Mouse (Mus musculus): ENCODE results near the gene Gm28043. TPM values are rescaled to one million over a fixed set of nuclear protein-coding genes. Genes with fewer than 3 reads are reported as not detected.

Gene Gm28043
- total and polyA plus RNA-seq, 3 experiments, result 3.6 to 4.2 (median 3.7) TPM

DNA sequence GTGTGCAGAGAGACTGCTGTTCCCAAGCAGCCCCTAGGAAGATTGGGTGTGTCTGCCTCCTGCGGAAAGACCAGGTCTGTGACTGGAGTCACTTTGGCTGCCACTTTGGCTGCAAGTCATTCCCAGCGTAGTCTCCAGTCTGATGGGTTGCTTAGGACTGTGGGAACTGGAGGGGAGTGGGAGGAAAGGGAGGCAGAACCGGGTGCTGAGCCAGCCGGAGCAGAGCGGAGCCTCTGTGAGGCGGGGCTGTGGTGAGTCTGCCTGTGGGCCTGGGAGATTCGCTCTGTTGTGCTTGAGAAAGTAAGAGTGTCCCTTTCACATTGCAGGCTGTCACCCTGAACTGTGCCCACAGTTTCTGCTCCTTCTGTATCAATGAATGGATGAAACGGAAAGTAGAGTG, 20.8 kb downstream of the Gm28043 start:
- Histone ChIP-seq H3K36me3 (replicated peaks in 1 of 2; ENCODE audit: control insufficient read depth in 1 of 2, insufficient read depth in 1 of 2, low read length in 1 of 2) (peaks cover 69 to 91% of the 10 kb centered on the region in 2 experiments), H3K9me3 (replicated peaks; ENCODE audit: low read length) (no peaks in the 10 kb centered on the region), H3K79me2 (replicated peaks; ENCODE audit: control insufficient read depth, extremely low read depth, insufficient read depth, poor library complexity, severe bottlenecking) (no peaks in the 10 kb centered on the region), H3K27ac (ENCODE audit: insufficient read depth, low read depth) (no peak overlapping the region), H3K27me3 (replicated peaks) (no peaks in the 10 kb centered on the region), H3K4me3 (replicated peaks in 1 of 3; ENCODE audit: low read depth in 2 of 3, low read length in 2 of 3, poor library complexity in 1 of 3) (no peak overlapping the region), H3K9ac (ENCODE audit: insufficient read depth, low read depth) (no peak overlapping the region), H3K4me2 (ENCODE audit: insufficient read depth, low read depth, poor library complexity, severe bottlenecking) (no peak overlapping the region), H3K4me1 (ENCODE audit: control insufficient read depth in 1 of 2, insufficient read depth in 2 of 2) (0 out of 4 replicates have a peak, but pooled peaks cover 0 to 2% of the 10 kb centered on the region in 2 experiments)
- dilution Hi-C loops (cut with MboI; ENCODE audit: extremely low pct_ligation_motif_present, extremely low pct_unique_long_range_greater_than_20kb, low sequenced_read_pairs) (no loop called here), in situ Hi-C loops (cut with MboI; ENCODE audit: low pct_ligation_motif_present, low pct_unique_long_range_greater_than_20kb, low sequenced_read_pairs) (no loop called here)
- TF ChIP-seq JUN (IDR thresholded peaks at IDR 0.05; ENCODE audit: insufficient read depth, low read depth, low read length) (no peak), MXI1 (IDR thresholded peaks at IDR 0.05; ENCODE audit: low read depth, low read length) (no peak), ELF1 (IDR thresholded peaks at IDR 0.05; ENCODE audit: low read depth, low read length) (no peak), EP300 (IDR thresholded peaks at IDR 0.05; ENCODE audit: low read length) (no peak)
- DNase-seq (ENCODE audit: extremely low read depth), result no peak

DNA sequence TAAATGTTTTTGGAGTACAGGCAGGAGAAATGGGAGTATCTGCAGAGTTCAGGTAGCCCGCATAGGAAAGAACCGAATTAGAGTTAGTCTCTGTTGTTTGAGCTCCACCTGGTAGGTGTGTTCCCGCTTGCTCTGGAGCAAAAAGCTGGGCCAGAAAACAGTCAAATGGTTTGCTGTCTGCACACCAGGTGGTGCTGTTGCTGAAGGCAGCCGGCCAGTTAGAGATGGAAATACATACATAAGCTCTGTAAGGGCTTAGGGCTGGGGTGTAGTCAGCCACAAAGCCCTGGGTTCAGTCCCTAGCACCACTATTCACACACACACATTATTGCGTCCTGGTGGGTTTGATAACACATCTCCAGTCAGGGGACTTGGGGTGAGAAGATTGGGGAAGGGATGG, 21.4 kb downstream of the Gm28043 start:
- no peaks in the 10 kb centered on the region for H3K9me3 ChIP-seq (replicated peaks; ENCODE audit: low read length)
- no peak overlapping the region for H3K4me3 ChIP-seq (replicated peaks in 1 of 3; ENCODE audit: low read depth in 2 of 3, low read length in 2 of 3, poor library complexity in 1 of 3)
- DNase-seq (ENCODE audit: extremely low read depth), result peak; percentile 32
- H3K27me3 ChIP-seq (replicated peaks), result no peaks in the 10 kb centered on the region
- in situ Hi-C loops (cut with MboI; ENCODE audit: low pct_ligation_motif_present, low pct_unique_long_range_greater_than_20kb, low sequenced_read_pairs) (no loop called here), dilution Hi-C loops (cut with MboI; ENCODE audit: extremely low pct_ligation_motif_present, extremely low pct_unique_long_range_greater_than_20kb, low sequenced_read_pairs) (no loop called here)
- H3K4me2 ChIP-seq (ENCODE audit: insufficient read depth, low read depth, poor library complexity, severe bottlenecking), result no peak overlapping the region
- no peak overlapping the region for H3K27ac ChIP-seq (ENCODE audit: insufficient read depth, low read depth)
- H3K79me2 ChIP-seq (replicated peaks; ENCODE audit: control insufficient read depth, extremely low read depth, insufficient read depth, poor library complexity, severe bottlenecking), result no peaks in the 10 kb centered on the region
- H3K36me3 ChIP-seq (replicated peaks in 1 of 2; ENCODE audit: control insufficient read depth in 1 of 2, insufficient read depth in 1 of 2, low read length in 1 of 2), result peaks cover 71 to 92% of the 10 kb centered on the region in 2 experiments
- 0 out of 4 replicates have a peak, but pooled peaks cover 0 to 2% of the 10 kb centered on the region in 2 experiments for H3K4me1 ChIP-seq (ENCODE audit: control insufficient read depth in 1 of 2, insufficient read depth in 2 of 2)
- H3K9ac ChIP-seq (ENCODE audit: insufficient read depth, low read depth), result no peak overlapping the region
- TF ChIP-seq RAD21 (IDR thresholded peaks at IDR 0.05; ENCODE audit: low read depth, low read length) (peak; percentile 61), ZC3H11A (IDR thresholded peaks at IDR 0.05; ENCODE audit: low read depth, low read length) (no peak), SMC3 (IDR thresholded peaks at IDR 0.05; ENCODE audit: low read depth, low read length) (peak; percentile 69), ZKSCAN1 (IDR thresholded peaks at IDR 0.05; ENCODE audit: borderline replicate concordance, low read depth, low read length) (no peak), USF2 (conservative IDR thresholded peaks at IDR 0.05; ENCODE audit: low read depth, low read length) (no peak), CHD1 (IDR thresholded peaks at IDR 0.05; ENCODE audit: low read depth, low read length) (no peak), POLR2AphosphoS2 (IDR thresholded peaks at IDR 0.05; ENCODE audit: low read depth, low read length) (no peak), CTCF (conservative IDR thresholded peaks at IDR 0.05 in 1 of 2, IDR thresholded peaks at IDR 0.05 in 1 of 2; ENCODE audit: low read depth in 2 of 2, low read length in 2 of 2) (peak; percentile 11 to 63; a peak in 2 of 4 replicates), RCOR1 (conservative IDR thresholded peaks at IDR 0.05; ENCODE audit: low read depth, low read length) (no peak)

DNA sequence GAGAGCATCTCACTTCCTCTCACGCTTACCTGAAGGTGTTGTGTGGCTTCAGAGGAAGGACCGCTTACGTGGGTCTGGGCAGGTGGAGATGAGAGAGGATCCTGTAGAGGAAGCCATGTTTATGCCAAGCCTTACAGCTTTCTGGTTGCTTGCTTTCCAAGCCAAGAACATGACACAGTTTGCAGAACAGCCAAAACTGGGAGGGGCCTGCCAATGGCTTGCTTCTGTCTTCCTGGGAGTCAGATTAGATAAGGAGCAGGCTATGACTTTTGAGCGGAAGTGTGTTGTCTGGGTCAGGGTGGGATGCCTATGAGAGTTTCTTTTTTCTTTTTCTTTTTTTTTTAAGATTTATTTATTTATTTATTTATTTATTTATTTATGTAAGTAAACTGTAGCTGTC, 22.7 kb downstream of the Gm28043 start:
- TF ChIP-seq KAT2A (IDR thresholded peaks at IDR 0.05; ENCODE audit: insufficient replicate concordance, low read length) (no peak), TCF12 (IDR thresholded peaks at IDR 0.05; ENCODE audit: low read depth, low read length) (no peak)
- no peaks in the 10 kb centered on the region for H3K27me3 ChIP-seq (replicated peaks)
- H3K9me3 ChIP-seq (replicated peaks; ENCODE audit: low read length), result no peaks in the 10 kb centered on the region
- no peak overlapping the region for H3K4me2 ChIP-seq (ENCODE audit: insufficient read depth, low read depth, poor library complexity, severe bottlenecking)
- no peak for DNase-seq (ENCODE audit: extremely low read depth)
- H3K27ac ChIP-seq (ENCODE audit: insufficient read depth, low read depth), result no peak overlapping the region
- H3K4me3 ChIP-seq (replicated peaks in 1 of 3; ENCODE audit: low read depth in 2 of 3, low read length in 2 of 3, poor library complexity in 1 of 3), result no peak overlapping the region
- in situ Hi-C loops (cut with MboI; ENCODE audit: low pct_ligation_motif_present, low pct_unique_long_range_greater_than_20kb, low sequenced_read_pairs) (no loop called here), dilution Hi-C loops (cut with MboI; ENCODE audit: extremely low pct_ligation_motif_present, extremely low pct_unique_long_range_greater_than_20kb, low sequenced_read_pairs) (no loop called here)
- H3K36me3 ChIP-seq (replicated peaks in 1 of 2; ENCODE audit: control insufficient read depth in 1 of 2, insufficient read depth in 1 of 2, low read length in 1 of 2), result peaks cover 69 to 88% of the 10 kb centered on the region in 2 experiments
- 0 out of 4 replicates have a peak, but pooled peaks cover 0 to 2% of the 10 kb centered on the region in 2 experiments for H3K4me1 ChIP-seq (ENCODE audit: control insufficient read depth in 1 of 2, insufficient read depth in 2 of 2)
- H3K9ac ChIP-seq (ENCODE audit: insufficient read depth, low read depth), result no peak overlapping the region
- no peaks in the 10 kb centered on the region for H3K79me2 ChIP-seq (replicated peaks; ENCODE audit: control insufficient read depth, extremely low read depth, insufficient read depth, poor library complexity, severe bottlenecking)
